Mouse (Mus musculus): ENCODE results near the gene Shroom2. TPM values are rescaled to one million over a fixed set of nuclear protein-coding genes. Genes with fewer than 3 reads are reported as not detected.

Gene Shroom2
- 5.8 and 7.3 TPM in 2 replicates for polyA plus RNA-seq (2014; fragmentation: Nextera tagmentation; extraction: Ambion mirVana)

GRCm38 (mm10) chrX:152768891-152769599 is at the start of gene Shroom2:
TSS of gene Shroom2 (minus strand) at chrX:152769465.
- Histone ChIP-seq H3K9ac (ENCODE audit: low read depth, low read length) (peak within 1 kb of the TSS; percentile 82), H3K27ac (ENCODE audit: low read depth, low read length) (peak within 1 kb of the TSS; percentile 71; the same call in 1 of the 2 replicates), H3K27me3 (ENCODE audit: control insufficient read depth, insufficient read depth, low read length) (peaks cover 16% of the 10 kb centered on the region), H3K9me3 (replicated peaks; ENCODE audit: control insufficient read depth, low read length) (no peaks in the 10 kb centered on the region), H3K4me2 (peak within 1 kb of the TSS; percentile 64), H3K36me3 (ENCODE audit: control insufficient read depth, insufficient read depth, low read length) (no peaks in the 10 kb centered on the region), H3K4me1 (ENCODE audit: control insufficient read depth, insufficient read depth, low read length) (no peaks in the 10 kb centered on the region; the same call in 1 of the 2 replicates), H3K4me3 (ENCODE audit: low read depth, low read length) (peak within 1 kb of the TSS; percentile 59)
- 11% methylated on average over 45 of the region's 55 CpGs for WGBS (ENCODE audit: insufficient replicate concordance)
- ATAC-seq (replicated peaks; ENCODE audit: insufficient number of reproducible peaks, low FRiP score, low TSS enrichment) = peak; percentile 72

GRCm38 (mm10) chrX:152818996-152819395 is 49.7 kb upstream of the Shroom2 start:
- Histone ChIP-seq H3K4me1 (ENCODE audit: control insufficient read depth, insufficient read depth, low read length) (no peaks in the 10 kb centered on the region), H3K36me3 (ENCODE audit: control insufficient read depth, insufficient read depth, low read length) (no peaks in the 10 kb centered on the region), H3K27ac (ENCODE audit: low read depth, low read length) (no peak overlapping the region), H3K9me3 (replicated peaks; ENCODE audit: control insufficient read depth, low read length) (no peaks in the 10 kb centered on the region), H3K9ac (ENCODE audit: low read depth, low read length) (no peak overlapping the region), H3K4me3 (ENCODE audit: low read depth, low read length) (no peak overlapping the region), H3K4me2 (no peak overlapping the region), H3K27me3 (ENCODE audit: control insufficient read depth, insufficient read depth, low read length) (no peaks in the 10 kb centered on the region)
- no peak for ATAC-seq (replicated peaks; ENCODE audit: insufficient number of reproducible peaks, low FRiP score, low TSS enrichment)

- Histone ChIP-seq H3K9me3 (replicated peaks; ENCODE audit: control insufficient read depth, low read length) (no peaks in the 10 kb centered on the region), H3K27me3 (ENCODE audit: control insufficient read depth, insufficient read depth, low read length) (no peaks in the 10 kb centered on the region), H3K4me1 (ENCODE audit: control insufficient read depth, insufficient read depth, low read length) (no peaks in the 10 kb centered on the region), H3K36me3 (ENCODE audit: control insufficient read depth, insufficient read depth, low read length) (no peaks in the 10 kb centered on the region), H3K9ac (ENCODE audit: low read depth, low read length) (no peak overlapping the region), H3K4me2 (no peak overlapping the region), H3K27ac (ENCODE audit: low read depth, low read length) (no peak overlapping the region), H3K4me3 (ENCODE audit: low read depth, low read length) (no peak overlapping the region)
- WGBS (ENCODE audit: insufficient replicate concordance) = 68% methylated on average over 3 of the region's 3 CpGs
- no peak for ATAC-seq (replicated peaks; ENCODE audit: insufficient number of reproducible peaks, low FRiP score, low TSS enrichment)
Measured at GRCm38 (mm10) chrX:152813339-152813738, 44.1 kb upstream of the Shroom2 start.

GRCm38 (mm10) chrX:152805317-152805716 is 36.1 kb upstream of the Shroom2 start:
- H3K4me2 ChIP-seq = no peak overlapping the region
- no peaks in the 10 kb centered on the region for H3K27me3 ChIP-seq (ENCODE audit: control insufficient read depth, insufficient read depth, low read length)
- H3K36me3 ChIP-seq (ENCODE audit: control insufficient read depth, insufficient read depth, low read length) = no peaks in the 10 kb centered on the region
- H3K9me3 ChIP-seq (replicated peaks; ENCODE audit: control insufficient read depth, low read length) = no peaks in the 10 kb centered on the region
- H3K9ac ChIP-seq (ENCODE audit: low read depth, low read length) = no peak overlapping the region
- H3K4me1 ChIP-seq (ENCODE audit: control insufficient read depth, insufficient read depth, low read length) = no peaks in the 10 kb centered on the region
- no peak for ATAC-seq (replicated peaks; ENCODE audit: insufficient number of reproducible peaks, low FRiP score, low TSS enrichment)
- no peak overlapping the region for H3K4me3 ChIP-seq (ENCODE audit: low read depth, low read length)
- H3K27ac ChIP-seq (ENCODE audit: low read depth, low read length) = no peak overlapping the region

GRCm38 (mm10) chrX:152788611-152789010 is 19.3 kb upstream of the Shroom2 start:
- Histone ChIP-seq H3K9ac (ENCODE audit: low read depth, low read length) (no peak overlapping the region), H3K4me3 (ENCODE audit: low read depth, low read length) (no peak overlapping the region), H3K36me3 (ENCODE audit: control insufficient read depth, insufficient read depth, low read length) (no peaks in the 10 kb centered on the region), H3K4me1 (ENCODE audit: control insufficient read depth, insufficient read depth, low read length) (no peaks in the 10 kb centered on the region), H3K27ac (ENCODE audit: low read depth, low read length) (no peak overlapping the region), H3K4me2 (no peak overlapping the region), H3K27me3 (ENCODE audit: control insufficient read depth, insufficient read depth, low read length) (no peaks in the 10 kb centered on the region), H3K9me3 (replicated peaks; ENCODE audit: control insufficient read depth, low read length) (no peaks in the 10 kb centered on the region)
- WGBS (ENCODE audit: insufficient replicate concordance) = 62% methylated on average over 2 of the region's 2 CpGs
- ATAC-seq (replicated peaks; ENCODE audit: insufficient number of reproducible peaks, low FRiP score, low TSS enrichment) = no peak

GRCm38 (mm10) chrX:152788129-152788528 is 18.9 kb upstream of the Shroom2 start:
- H3K27ac ChIP-seq (ENCODE audit: low read depth, low read length) = no peak overlapping the region

GRCm38 (mm10) chrX:152781720-152782403 is 12.6 kb upstream of the Shroom2 start, which contains the start of gene Gpr143:
TSS of gene Gpr143 (plus strand) at chrX:152781921.
- Histone ChIP-seq H3K27ac (ENCODE audit: low read depth, low read length) (no peak within 1 kb of the TSS), H3K4me3 (ENCODE audit: low read depth, low read length) (peak within 1 kb of the TSS; percentile 31), H3K9me3 (replicated peaks; ENCODE audit: control insufficient read depth, low read length) (no peaks in the 10 kb centered on the region), H3K4me1 (ENCODE audit: control insufficient read depth, insufficient read depth, low read length) (no peaks in the 10 kb centered on the region), H3K27me3 (ENCODE audit: control insufficient read depth, insufficient read depth, low read length) (peaks cover 7% of the 10 kb centered on the region; the same call in 1 of the 2 replicates), H3K36me3 (ENCODE audit: control insufficient read depth, insufficient read depth, low read length) (no peaks in the 10 kb centered on the region), H3K4me2 (peak within 1 kb of the TSS; percentile 69), H3K9ac (ENCODE audit: low read depth, low read length) (peak within 1 kb of the TSS; percentile 56; the same call in 1 of the 2 replicates)
- 24% methylated on average over 26 of the region's 26 CpGs for WGBS (ENCODE audit: insufficient replicate concordance)
- ATAC-seq (replicated peaks; ENCODE audit: insufficient number of reproducible peaks, low FRiP score, low TSS enrichment) = no peak

More at GRCm38 (mm10) chrX:152788129-152788528, 18.9 kb upstream of the Shroom2 start:
- Histone ChIP-seq H3K9me3 (replicated peaks; ENCODE audit: control insufficient read depth, low read length) (no peaks in the 10 kb centered on the region), H3K4me2 (no peak overlapping the region), H3K36me3 (ENCODE audit: control insufficient read depth, insufficient read depth, low read length) (no peaks in the 10 kb centered on the region), H3K4me1 (ENCODE audit: control insufficient read depth, insufficient read depth, low read length) (no peaks in the 10 kb centered on the region), H3K27me3 (ENCODE audit: control insufficient read depth, insufficient read depth, low read length) (no peaks in the 10 kb centered on the region), H3K4me3 (ENCODE audit: low read depth, low read length) (no peak overlapping the region), H3K9ac (ENCODE audit: low read depth, low read length) (no peak overlapping the region)
- ATAC-seq (replicated peaks; ENCODE audit: insufficient number of reproducible peaks, low FRiP score, low TSS enrichment) = no peak
- WGBS (ENCODE audit: insufficient replicate concordance) = 56% methylated on average over 1 of the region's 1 CpGs

GRCm38 (mm10) chrX:152769600-152770157 is 414 bp upstream of the Shroom2 start:
- H3K27ac ChIP-seq (ENCODE audit: low read depth, low read length) = peak overlapping the region; percentile 71; the same call in 1 of the 2 replicates
- H3K4me2 ChIP-seq = peak overlapping the region; percentile 64
- 10% methylated on average over 44 of the region's 48 CpGs for WGBS (ENCODE audit: insufficient replicate concordance)
- peak overlapping the region; percentile 59 for H3K4me3 ChIP-seq (ENCODE audit: low read depth, low read length)
- ATAC-seq (replicated peaks; ENCODE audit: insufficient number of reproducible peaks, low FRiP score, low TSS enrichment) = peak; percentile 85
- peak overlapping the region; percentile 82 for H3K9ac ChIP-seq (ENCODE audit: low read depth, low read length)
- H3K36me3 ChIP-seq (ENCODE audit: control insufficient read depth, insufficient read depth, low read length) = no peaks in the 10 kb centered on the region
- H3K27me3 ChIP-seq (ENCODE audit: control insufficient read depth, insufficient read depth, low read length) = peaks cover 16% of the 10 kb centered on the region
- no peaks in the 10 kb centered on the region for H3K4me1 ChIP-seq (ENCODE audit: control insufficient read depth, insufficient read depth, low read length)
- H3K9me3 ChIP-seq (replicated peaks; ENCODE audit: control insufficient read depth, low read length) = no peaks in the 10 kb centered on the region

Data from heart, embryonic 11.5 days (tissue).